Mouse (Mus musculus) limb, embryonic 11.5 days (tissue): ENCODE results near the gene Chrm1. TPM values are rescaled to one million over a fixed set of nuclear protein-coding genes. Genes with fewer than 3 reads are reported as not detected.
A peak's percentile ranks its signal among the peaks of the same experiment; 100 is the strongest.
"Not testable (repeated sequence)": the region's sequence is repeated elsewhere in the genome, so short reads cannot be mapped to it uniquely, and the experiment has no call there.

Source experiments
- ATAC-seq: fragments of 200-750 bp; cut with Nextera tagmentation; 2 replicates; pipeline ENCODE4 v1.8.0; 2017; ENCODE audit warnings: low read depth; ENCODE audit not compliant: insufficient number of reproducible peaks, low FRiP score, low TSS enrichment
- DNase-seq: peaks from one replicate; pipeline ENCODE4 v3.0.0-alpha.2; 2015; ENCODE audit warnings: low spot score
- H3K27ac ChIP-seq: fragments of 300-500 bp; sonication (generic); replicated peaks from 2 replicates; pipeline ENCODE4 v1.5.1; 2014; ENCODE audit warnings: low read depth, mild to moderate bottlenecking, low read length
- H3K27me3 ChIP-seq: fragments of 300-500 bp; sonication (generic); 2 replicates; pipeline ENCODE4 v1.6.1; 2014; ENCODE audit warnings: mild to moderate bottlenecking, low read length, mixed read lengths; ENCODE audit not compliant: control insufficient read depth, insufficient read depth
- H3K36me3 ChIP-seq: fragments of 300-500 bp; sonication (generic); 2 replicates; pipeline ENCODE4 v1.6.1; 2014; ENCODE audit warnings: mild to moderate bottlenecking, low read length, moderate library complexity, mixed read lengths; ENCODE audit not compliant: control insufficient read depth, insufficient read depth
- H3K4me1 ChIP-seq: fragments of 300-500 bp; sonication (generic); 2 replicates; pipeline ENCODE4 v1.6.1; 2014; ENCODE audit warnings: low read length, mixed read lengths; ENCODE audit not compliant: control insufficient read depth, insufficient read depth
- H3K4me2 ChIP-seq: fragments of 300-500 bp; sonication (generic); 2 replicates; pipeline ENCODE4 v1.6.1; 2014; ENCODE audit warnings: low read depth, mild to moderate bottlenecking, moderate library complexity; ENCODE audit not compliant: severe bottlenecking
- H3K4me3 ChIP-seq: fragments of 300-500 bp; sonication (generic); 2 replicates; pipeline ENCODE4 v1.5.1; 2014; ENCODE audit warnings: low read depth, low read length
- H3K9ac ChIP-seq: fragments of 300-500 bp; sonication (generic); 2 replicates; pipeline ENCODE4 v1.6.1; 2014; ENCODE audit warnings: mild to moderate bottlenecking, low read length
- H3K9me3 ChIP-seq: fragments of 300-500 bp; sonication (generic); 2 replicates; pipeline ENCODE4 v1.6.1; 2016; ENCODE audit warnings: low read length; ENCODE audit not compliant: control insufficient read depth
- WGBS: fragments of 180-500 bp; shearing (Covaris S2); extraction: QIAGEN DNeasy Blood & Tissue Kit; methylation state at CpG from one replicate; pipeline ENCODE4 v1.1.7; 2014; 5-methylcytosine and 5-hydroxymethylcytosine counted together
- polyA plus RNA-seq: library from polyadenylated mRNA; unstranded; fragments of >200 nt; fragmentation: Nextera tagmentation; extraction: Ambion mirVana; gene quantifications from 2 replicates; pipeline ENCODE4 v1.2.1, GENCODE M21; 2014

Gene Chrm1
- polyA plus RNA-seq, 1 experiment from 2014 or later: 0.15 TPM

DNA sequence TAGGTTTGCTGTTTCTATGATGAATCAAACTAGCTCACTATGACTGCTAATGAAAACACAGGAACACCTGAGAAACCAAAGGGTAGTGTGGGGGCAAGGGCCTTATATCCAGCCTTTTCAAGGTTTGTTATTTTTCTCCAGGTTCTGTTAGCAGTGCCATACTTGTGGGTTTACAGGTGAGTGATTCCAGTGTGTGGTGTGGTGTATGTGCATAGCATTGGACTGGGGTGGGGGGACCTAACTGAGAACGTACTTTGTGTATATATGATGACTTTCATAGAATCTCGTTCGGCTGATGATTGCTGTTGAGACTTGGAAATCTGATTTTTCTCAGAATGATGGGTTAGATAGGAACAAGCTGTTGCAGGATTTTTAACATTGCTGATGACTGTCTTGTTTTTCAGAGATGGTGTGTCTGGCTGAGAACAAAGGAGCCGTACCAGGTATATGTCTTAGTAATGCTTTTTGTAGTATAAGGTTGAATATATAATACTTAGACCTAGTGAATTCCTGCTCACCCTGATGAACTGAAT, 61.6 kb downstream of the Chrm1 start:
- H3K9ac ChIP-seq: peak overlapping the region; percentile 91
- no peak for DNase-seq
- no peaks in the 10 kb centered on the region for H3K9me3 ChIP-seq
- peak overlapping the region; percentile 76 for H3K4me3 ChIP-seq
- H3K4me2 ChIP-seq: peak overlapping the region; percentile 91
- no peaks in the 10 kb centered on the region for H3K27me3 ChIP-seq
- H3K36me3 ChIP-seq: peaks cover 17% of the 10 kb centered on the region
- peaks cover 8% of the 10 kb centered on the region; the same call in 1 of the 2 replicates for H3K4me1 ChIP-seq
- ATAC-seq: no peak
- no peak overlapping the region for H3K27ac ChIP-seq
- 51% methylated on average over 4 of the region's 4 CpGs for WGBS

DNA sequence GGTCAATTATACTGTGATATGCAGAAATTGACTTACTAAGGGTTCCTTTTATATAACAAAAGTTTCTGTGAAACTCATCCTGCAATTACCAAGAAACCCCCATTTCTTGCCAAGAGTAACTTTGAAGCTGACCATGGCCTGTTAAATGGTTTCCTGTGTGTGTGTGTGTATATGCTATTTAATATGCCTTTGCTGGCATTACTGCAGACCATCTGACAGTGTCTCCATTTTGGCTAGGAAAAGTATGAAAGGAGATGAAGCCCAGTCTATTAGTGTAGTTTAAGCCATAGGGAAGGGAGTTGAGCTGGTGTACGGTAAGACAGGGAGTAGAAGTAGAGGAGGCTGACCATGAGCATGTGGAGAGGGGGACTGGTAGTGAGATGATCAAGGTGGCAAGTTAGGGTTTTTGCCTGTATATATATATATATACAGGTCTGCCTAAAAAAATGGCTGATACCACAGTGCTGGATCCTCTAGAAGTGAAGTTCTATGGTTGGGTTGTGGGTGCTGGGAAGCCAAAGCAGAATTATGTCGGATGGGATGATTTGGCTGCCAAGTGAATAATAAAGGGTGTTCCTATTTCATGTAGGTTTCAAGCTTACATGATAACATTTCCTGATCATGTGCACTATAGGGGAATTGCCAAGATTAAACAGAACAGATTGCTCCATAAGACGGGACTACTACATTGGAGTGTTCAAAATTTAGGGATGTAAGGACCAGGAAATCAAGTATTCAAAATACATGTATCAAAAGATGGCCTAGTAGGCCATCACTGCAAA, 63.2 kb downstream of the Chrm1 start:
- no peak overlapping the region for H3K4me3 ChIP-seq
- no peaks in the 10 kb centered on the region for H3K27me3 ChIP-seq
- DNase-seq: no peak
- 20% methylated on average over 3 of the region's 3 CpGs for WGBS
- H3K4me2 ChIP-seq: no peak overlapping the region
- H3K27ac ChIP-seq: no peak overlapping the region
- H3K9me3 ChIP-seq: no peaks in the 10 kb centered on the region
- H3K4me1 ChIP-seq: peaks cover 8% of the 10 kb centered on the region; the same call in 1 of the 2 replicates
- no peak overlapping the region for H3K9ac ChIP-seq
- no peak for ATAC-seq
- H3K36me3 ChIP-seq: peaks cover 17% of the 10 kb centered on the region

DNA sequence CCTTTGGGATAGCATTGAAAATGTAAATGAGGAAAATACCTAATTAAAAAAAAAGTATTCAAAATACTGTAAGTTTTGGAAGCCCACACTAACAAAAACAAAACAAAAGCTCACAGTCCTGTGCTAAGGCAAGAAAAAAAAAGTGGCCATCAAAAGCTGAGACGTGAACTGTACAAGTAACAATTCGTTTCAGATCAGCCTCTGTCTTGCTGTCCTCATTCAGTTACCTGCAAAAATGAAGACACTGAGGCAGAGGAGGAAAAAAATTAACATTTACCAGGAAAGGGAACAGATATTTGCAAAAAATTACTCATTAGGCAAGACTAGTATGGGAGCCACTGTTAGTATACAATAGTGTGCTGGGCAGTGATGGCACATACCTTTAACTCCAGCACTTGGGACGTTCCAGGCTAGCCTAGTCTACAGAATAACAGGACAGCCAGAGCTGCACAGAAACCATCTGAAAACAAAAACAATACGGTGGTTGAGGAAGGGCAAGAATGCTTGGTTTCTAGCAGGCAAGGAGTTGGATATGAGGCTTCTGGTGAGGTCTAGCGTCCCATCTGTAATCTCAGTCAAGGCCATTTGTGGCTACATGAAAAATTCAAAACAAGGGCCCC, 64.0 kb downstream of the Chrm1 start:
- Histone ChIP-seq H3K9ac (no peak overlapping the region), H3K27ac (no peak overlapping the region), H3K9me3 (no peaks in the 10 kb centered on the region), H3K36me3 (peaks cover 17% of the 10 kb centered on the region), H3K4me1 (peaks cover 8% of the 10 kb centered on the region; the same call in 1 of the 2 replicates), H3K27me3 (no peaks in the 10 kb centered on the region), H3K4me3 (no peak overlapping the region), H3K4me2 (no peak overlapping the region)
- DNase-seq: no peak
- 30% methylated on average over 5 of the region's 5 CpGs for WGBS
- no peak for ATAC-seq

DNA sequence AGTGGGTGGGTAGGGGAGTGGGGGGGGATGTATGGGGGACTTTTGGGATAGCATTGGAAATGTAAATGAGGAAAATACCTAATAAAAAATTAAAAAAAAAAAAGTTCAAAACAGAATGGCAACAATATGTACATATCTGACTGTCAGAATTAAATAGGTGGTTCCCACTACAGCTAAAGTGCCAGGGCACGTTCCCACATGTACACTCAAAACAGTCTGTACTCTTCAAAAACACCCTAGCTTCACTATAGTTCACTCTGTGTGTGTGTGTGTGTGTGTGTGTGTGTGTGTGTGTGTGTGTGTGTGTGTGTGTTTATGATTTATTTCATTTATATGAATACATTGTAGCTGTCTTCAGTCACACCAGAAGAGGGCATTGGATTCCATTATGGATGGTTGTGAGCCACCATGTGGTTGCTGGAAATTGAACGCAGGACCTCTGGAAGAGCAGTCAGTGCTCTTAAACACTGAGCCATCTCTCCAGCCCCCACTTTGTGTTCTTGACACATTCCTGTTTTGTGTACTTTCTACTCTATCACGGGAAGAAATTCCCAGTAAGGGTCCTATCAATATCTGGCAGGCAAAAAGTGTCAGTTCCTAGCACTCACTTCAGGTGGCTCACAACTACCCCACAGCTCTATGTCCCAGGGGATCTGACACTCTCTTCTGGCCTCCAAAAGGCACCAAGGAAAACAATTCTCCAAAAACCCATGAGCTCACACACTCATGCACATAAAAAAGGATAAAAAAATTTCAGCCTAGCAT, 64.9 kb downstream of the Chrm1 start:
- WGBS: 51% methylated on average over 3 of the region's 3 CpGs
- H3K4me1 ChIP-seq, ATAC-seq, H3K9me3 ChIP-seq, H3K4me3 ChIP-seq, H3K27me3 ChIP-seq, H3K27ac ChIP-seq, H3K9ac ChIP-seq, H3K4me2 ChIP-seq, DNase-seq: not testable (repeated sequence)
- peaks cover 17% of the 10 kb centered on the region for H3K36me3 ChIP-seq

Other genes starting within 250 kb of the Chrm1 start
- not detected in 2 replicates for gene Slc22a8, start 72.5 kb upstream of the Chrm1 start, polyA plus RNA-seq
- gene Slc22a6, start 45.8 kb upstream of the Chrm1 start, polyA plus RNA-seq: not detected in 2 replicates
- gene Slc3a2, start 59.6 kb downstream of the Chrm1 start, polyA plus RNA-seq: 108 and 114 TPM in 2 replicates
- 92.9 and 100 TPM in 2 replicates for gene Wdr74, start 72.0 kb downstream of the Chrm1 start, polyA plus RNA-seq
- gene 1700092M07Rik, start 76.9 kb downstream of the Chrm1 start, polyA plus RNA-seq: 0.99 and 1.8 TPM in 2 replicates
- 125 and 127 TPM in 2 replicates for gene Stx5a, start 77.6 kb downstream of the Chrm1 start, polyA plus RNA-seq
- gene Nxf1, start 93.3 kb downstream of the Chrm1 start, polyA plus RNA-seq: 228 and 247 TPM in 2 replicates
- gene Tmem223, start 107.2 kb downstream of the Chrm1 start, polyA plus RNA-seq: 183 and 204 TPM in 2 replicates
- 49.1 and 51.3 TPM in 2 replicates for gene Tmem179b, start 110.7 kb downstream of the Chrm1 start, polyA plus RNA-seq
- gene Taf6l, start 122.6 kb downstream of the Chrm1 start, polyA plus RNA-seq: 22.5 and 23.0 TPM in 2 replicates
- gene Polr2g, start 134.8 kb downstream of the Chrm1 start, polyA plus RNA-seq: 197 and 206 TPM in 2 replicates
- gene Zbtb3, start 138.8 kb downstream of the Chrm1 start, polyA plus RNA-seq: 4.8 and 5.0 TPM in 2 replicates
- 63.3 and 67.1 TPM in 2 replicates for gene Ttc9c, start 155.5 kb downstream of the Chrm1 start, polyA plus RNA-seq
- gene Hnrnpul2, start 156.2 kb downstream of the Chrm1 start, polyA plus RNA-seq: 6.9 and 8.0 TPM in 2 replicates
- not detected in 2 replicates for gene AC129217.1, start 166.0 kb downstream of the Chrm1 start, polyA plus RNA-seq
- gene Bscl2, start 173.7 kb downstream of the Chrm1 start, polyA plus RNA-seq: 34.1 and 35.0 TPM in 2 replicates
- gene Gng3, start 175.4 kb downstream of the Chrm1 start, polyA plus RNA-seq: 9.1 and 9.6 TPM in 2 replicates
- gene Lrrn4cl, start 187.0 kb downstream of the Chrm1 start, polyA plus RNA-seq: 0.12 and 0.47 TPM in 2 replicates
- gene Ubxn1, start 207.7 kb downstream of the Chrm1 start, polyA plus RNA-seq: 186 and 196 TPM in 2 replicates
- gene Uqcc3, start 217.1 kb downstream of the Chrm1 start, polyA plus RNA-seq: 53.5 and 60.2 TPM in 2 replicates
- 110 and 128 TPM in 2 replicates for gene Lbhd1, start 219.9 kb downstream of the Chrm1 start, polyA plus RNA-seq
- not detected in 2 replicates for gene Gm49403, start 220.1 kb downstream of the Chrm1 start, polyA plus RNA-seq
- gene 1810009A15Rik, start 225.1 kb downstream of the Chrm1 start, polyA plus RNA-seq: 127 and 132 TPM in 2 replicates
- 0.24 TPM in 1 of 2 replicates, not detected in the other for gene Gm49416, start 225.1 kb downstream of the Chrm1 start, polyA plus RNA-seq
- 38.5 and 39.2 TPM in 2 replicates for gene Ints5, start 229.2 kb downstream of the Chrm1 start, polyA plus RNA-seq
- 111 and 122 TPM in 2 replicates for gene Ganab, start 234.3 kb downstream of the Chrm1 start, polyA plus RNA-seq